Comparison of ENCODE assay signal across 8 mouse cellular contexts in the genomic region with DNA sequence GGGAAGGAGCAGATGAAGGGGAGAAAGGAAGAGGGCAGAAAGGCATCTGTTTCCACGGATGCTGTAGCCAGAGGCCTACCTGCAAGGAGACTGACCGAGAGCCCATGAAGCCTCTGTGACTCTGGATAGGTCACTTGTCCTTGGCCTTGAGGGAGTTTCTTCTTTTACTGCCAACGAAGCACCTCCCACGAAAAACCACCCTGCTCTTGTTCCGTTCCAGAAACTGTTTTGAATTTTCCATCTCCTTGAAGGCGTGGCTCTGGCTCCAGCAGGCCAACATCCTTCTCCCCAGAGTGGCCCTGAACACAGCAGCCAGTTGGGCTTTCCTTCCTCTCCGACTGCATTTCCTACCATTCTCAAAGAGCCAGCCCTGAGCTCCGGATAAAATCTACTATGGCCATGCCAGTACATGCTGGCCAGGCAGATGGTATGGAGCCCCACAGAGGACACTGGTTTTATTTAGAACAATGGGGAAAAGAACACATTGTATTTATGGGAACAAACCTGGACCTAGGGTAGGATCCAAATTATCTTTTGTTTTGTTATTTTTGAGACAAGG. TPM values are rescaled to one million over a fixed set of nuclear protein-coding genes. Genes with fewer than 3 reads are reported as not detected.
DNase-seq lines count a peak whose midpoint lies in the region; ATAC-seq and TF ChIP-seq lines count a peak whose summit lies in the region.

No protein-coding gene starts in this region.

- 77% methylated on average over 8 of the region's 8 CpGs for WGBS in limb, embryonic 13.5 days
- 86% methylated on average over 8 of the region's 8 CpGs for WGBS in limb, embryonic 10.5 days
- 45% methylated on average over 8 of the region's 8 CpGs for WGBS in kidney, adult 2 months
- WGBS in neural tube, embryonic 15.5 days, result 92% methylated on average over 8 of the region's 8 CpGs
- 93% methylated on average over 8 of the region's 8 CpGs for WGBS in forebrain, embryonic 14.5 days

- ATAC-seq in limb, embryonic 13.5 days (ENCODE audit: low FRiP score, low read depth), result no peak
- ATAC-seq in neural tube, embryonic 15.5 days (ENCODE audit: low FRiP score), result no peak
- no peak for ATAC-seq in forebrain, embryonic 14.5 days

- peak; percentile 7 for TF ChIP-seq POLR2A in kidney, adult 2 months (IDR thresholded peaks at IDR 0.05; ENCODE audit: low read depth, low read length)

- 0 out of 2 replicates have a peak overlapping the region, but pooled peaks have one; percentile 1 for H3K4me2 ChIP-seq in limb, embryonic 13.5 days (replicated peaks)
- peak overlapping the region; percentile 68; the same call in 1 of the 2 replicates for H3K4me2 ChIP-seq in neural tube, embryonic 15.5 days
- no peak overlapping the region for H3K4me2 ChIP-seq in forebrain, embryonic 14.5 days (ENCODE audit: low read length)

- H3K27me3 ChIP-seq in limb, embryonic 13.5 days, result no peaks in the 10 kb centered on the region
- H3K27me3 ChIP-seq in limb, embryonic 10.5 days (ENCODE audit: low read depth, poor library complexity, severe bottlenecking), result no peaks in the 10 kb centered on the region
- no peaks in the 10 kb centered on the region for H3K27me3 ChIP-seq in kidney, adult 2 months (replicated peaks; ENCODE audit: control insufficient read depth, insufficient read depth, low read length)
- H3K27me3 ChIP-seq in neural tube, embryonic 15.5 days (replicated peaks), result no peaks in the 10 kb centered on the region
- no peaks in the 10 kb centered on the region for H3K27me3 ChIP-seq in forebrain, embryonic 14.5 days (replicated peaks; ENCODE audit: control insufficient read depth, insufficient read depth, low read length)

- no peak overlapping the region for H3K4me3 ChIP-seq in limb, embryonic 13.5 days
- no peak overlapping the region for H3K4me3 ChIP-seq in limb, embryonic 10.5 days
- H3K4me3 ChIP-seq in kidney, adult 2 months (ENCODE audit: insufficient read depth, low read depth, low read length), result peak overlapping the region; percentile 57
- H3K4me3 ChIP-seq in neural tube, embryonic 15.5 days (replicated peaks), result no peak overlapping the region
- no peak overlapping the region for H3K4me3 ChIP-seq in forebrain, embryonic 14.5 days (ENCODE audit: low read depth, low read length)

- no peak overlapping the region for H3K27ac ChIP-seq in limb, embryonic 13.5 days
- no peak overlapping the region for H3K27ac ChIP-seq in limb, embryonic 10.5 days
- peak overlapping the region; percentile 95 for H3K27ac ChIP-seq in kidney, adult 2 months (ENCODE audit: insufficient read depth, low read depth, low read length)
- no peak overlapping the region for H3K27ac ChIP-seq in neural tube, embryonic 15.5 days (replicated peaks)
- H3K27ac ChIP-seq in forebrain, embryonic 14.5 days (ENCODE audit: low read depth, low read length), result no peak overlapping the region

- H3K36me3 ChIP-seq in limb, embryonic 13.5 days, result peaks cover 14% of the 10 kb centered on the region
- peaks cover 27% of the 10 kb centered on the region for H3K36me3 ChIP-seq in limb, embryonic 10.5 days
- H3K36me3 ChIP-seq in kidney, adult 2 months (ENCODE audit: control insufficient read depth, insufficient read depth, low read length), result no peaks in the 10 kb centered on the region
- H3K36me3 ChIP-seq in neural tube, embryonic 15.5 days, result peaks cover 16% of the 10 kb centered on the region
- H3K36me3 ChIP-seq in forebrain, embryonic 14.5 days (ENCODE audit: control insufficient read depth, insufficient read depth, low read length), result peaks cover 23% of the 10 kb centered on the region

- no peak for DNase-seq in limb, embryonic 10.5 days (ENCODE audit: low spot score)
- DNase-seq in gastrocnemius, postnatal 25 days, result peak; percentile 69
- DNase-seq in kidney, adult 2 months, result peak; percentile 79
- no peak for DNase-seq in layer of hippocampus, adult 9-11 months
- no peak for DNase-seq in embryo, embryonic 11 days
- no peak for DNase-seq in forebrain, embryonic 14.5 days (ENCODE audit: low spot score)

- H3K9ac ChIP-seq in limb, embryonic 13.5 days, result peak overlapping the region; percentile 27; the same call in 1 of the 2 replicates
- no peak overlapping the region for H3K9ac ChIP-seq in neural tube, embryonic 15.5 days (replicated peaks)
- H3K9ac ChIP-seq in forebrain, embryonic 14.5 days (ENCODE audit: low read length), result no peak overlapping the region

- H3K9me3 ChIP-seq in limb, embryonic 13.5 days, result no peaks in the 10 kb centered on the region
- H3K9me3 ChIP-seq in limb, embryonic 10.5 days (replicated peaks), result no peaks in the 10 kb centered on the region
- H3K9me3 ChIP-seq in neural tube, embryonic 15.5 days (replicated peaks), result no peaks in the 10 kb centered on the region
- H3K9me3 ChIP-seq in forebrain, embryonic 14.5 days (replicated peaks; ENCODE audit: control insufficient read depth, low read length), result no peaks in the 10 kb centered on the region

- H3K4me1 ChIP-seq in limb, embryonic 13.5 days, result peaks cover 42% of the 10 kb centered on the region
- H3K4me1 ChIP-seq in limb, embryonic 10.5 days, result peaks cover 58% of the 10 kb centered on the region
- H3K4me1 ChIP-seq in kidney, adult 2 months (ENCODE audit: control insufficient read depth, insufficient read depth, low read length), result peaks cover 19% of the 10 kb centered on the region
- peaks cover 71% of the 10 kb centered on the region for H3K4me1 ChIP-seq in neural tube, embryonic 15.5 days
- peaks cover 28% of the 10 kb centered on the region for H3K4me1 ChIP-seq in forebrain, embryonic 14.5 days (ENCODE audit: control insufficient read depth, insufficient read depth, low read length)

- TF ChIP-seq CTCF in kidney, adult 2 months (conservative IDR thresholded peaks at IDR 0.05; ENCODE audit: insufficient read depth, insufficient read length, low read depth, low read length), result no peak

RNA-seq across cellular contexts. Expression of gene Ccdc28b, which starts 2.4 kb away (rescaled TPM):
- polyA plus RNA-seq in limb, embryonic 13.5 days (2015; fragmentation: Nextera tagmentation; extraction: Ambion mirVana), result 48.5 and 51.7 TPM in 2 replicates
- polyA plus RNA-seq in limb, embryonic 10.5 days (2016; fragmentation: Nextera tagmentation; extraction: Ambion mirVana), result 34.9 and 42.3 TPM in 2 replicates
- total RNA-seq in gastrocnemius, postnatal 25 days (2021), result 10 to 100 TPM; 52.4 to 59.8 TPM
- polyA plus RNA-seq in kidney, adult 2 months (2012; rRNA removed), result 16.2 and 20.8 TPM in 2 replicates
- 155 and 168 TPM in 2 replicates for polyA plus RNA-seq in neural tube, embryonic 15.5 days (2015; fragmentation: Nextera tagmentation; extraction: Ambion mirVana)
- polyA plus RNA-seq in forebrain, embryonic 14.5 days (2014; fragmentation: Nextera tagmentation; extraction: Ambion mirVana), result 112 and 115 TPM in 2 replicates

RNA-seq across cellular contexts. Expression of gene Iqcc, which starts 2.5 kb away (rescaled TPM):
- polyA plus RNA-seq in limb, embryonic 13.5 days (2015; fragmentation: Nextera tagmentation; extraction: Ambion mirVana), result 28.6 and 30.2 TPM in 2 replicates
- 30.2 and 34.7 TPM in 2 replicates for polyA plus RNA-seq in limb, embryonic 10.5 days (2016; fragmentation: Nextera tagmentation; extraction: Ambion mirVana)
- 10 to 100 TPM in 1 of 2 experiments, 1 to 10 TPM in 1; 8.1 to 11.1 TPM for total RNA-seq in gastrocnemius, postnatal 25 days (2021)
- 66.5 and 67.4 TPM in 2 replicates for polyA plus RNA-seq in kidney, adult 2 months (2012; rRNA removed)
- polyA plus RNA-seq in neural tube, embryonic 15.5 days (2015; fragmentation: Nextera tagmentation; extraction: Ambion mirVana), result 32.7 and 34.5 TPM in 2 replicates
- polyA plus RNA-seq in forebrain, embryonic 14.5 days (2014; fragmentation: Nextera tagmentation; extraction: Ambion mirVana), result 23.6 and 29.4 TPM in 2 replicates

RNA-seq across cellular contexts. Expression of gene Dcdc2b, which starts 7.3 kb away (rescaled TPM):
- 1.7 and 2.3 TPM in 2 replicates for polyA plus RNA-seq in limb, embryonic 13.5 days (2015; fragmentation: Nextera tagmentation; extraction: Ambion mirVana)
- 1.7 and 1.8 TPM in 2 replicates for polyA plus RNA-seq in limb, embryonic 10.5 days (2016; fragmentation: Nextera tagmentation; extraction: Ambion mirVana)
- total RNA-seq in gastrocnemius, postnatal 25 days (2021), result 1 to 10 TPM in 1 of 2 experiments, under 1 TPM in 1; 0.77 to 1.2 TPM
- polyA plus RNA-seq in kidney, adult 2 months (2012; rRNA removed), result 2.2 and 3.7 TPM in 2 replicates
- 2.5 and 3.8 TPM in 2 replicates for polyA plus RNA-seq in neural tube, embryonic 15.5 days (2015; fragmentation: Nextera tagmentation; extraction: Ambion mirVana)
- 2.2 and 3.2 TPM in 2 replicates for polyA plus RNA-seq in forebrain, embryonic 14.5 days (2014; fragmentation: Nextera tagmentation; extraction: Ambion mirVana)

RNA-seq across cellular contexts. Expression of gene Txlna, which starts 19.5 kb away (rescaled TPM):
- 97.5 and 102 TPM in 2 replicates for polyA plus RNA-seq in limb, embryonic 13.5 days (2015; fragmentation: Nextera tagmentation; extraction: Ambion mirVana)
- 109 and 122 TPM in 2 replicates for polyA plus RNA-seq in limb, embryonic 10.5 days (2016; fragmentation: Nextera tagmentation; extraction: Ambion mirVana)
- 10 to 100 TPM; 18.0 to 19.4 TPM for total RNA-seq in gastrocnemius, postnatal 25 days (2021)
- 22.7 and 24.3 TPM in 2 replicates for polyA plus RNA-seq in kidney, adult 2 months (2012; rRNA removed)
- 37.3 and 51.0 TPM in 2 replicates for polyA plus RNA-seq in neural tube, embryonic 15.5 days (2015; fragmentation: Nextera tagmentation; extraction: Ambion mirVana)
- polyA plus RNA-seq in forebrain, embryonic 14.5 days (2014; fragmentation: Nextera tagmentation; extraction: Ambion mirVana), result 65.4 and 71.6 TPM in 2 replicates

RNA-seq across cellular contexts. Expression of gene Tmem234, which starts 20.9 kb away (rescaled TPM):
- 211 and 218 TPM in 2 replicates for polyA plus RNA-seq in limb, embryonic 13.5 days (2015; fragmentation: Nextera tagmentation; extraction: Ambion mirVana)
- polyA plus RNA-seq in limb, embryonic 10.5 days (2016; fragmentation: Nextera tagmentation; extraction: Ambion mirVana), result 228 and 231 TPM in 2 replicates
- 10 to 100 TPM; 30.5 to 32.3 TPM for total RNA-seq in gastrocnemius, postnatal 25 days (2021)
- 160 and 162 TPM in 2 replicates for polyA plus RNA-seq in kidney, adult 2 months (2012; rRNA removed)
- polyA plus RNA-seq in neural tube, embryonic 15.5 days (2015; fragmentation: Nextera tagmentation; extraction: Ambion mirVana), result 198 and 199 TPM in 2 replicates
- 144 and 179 TPM in 2 replicates for polyA plus RNA-seq in forebrain, embryonic 14.5 days (2014; fragmentation: Nextera tagmentation; extraction: Ambion mirVana)

Comparison
In these comparisons a context has a peak if more than half of its experiments do, and no peak if none do; other contexts are left out.
1. DNase-seq: peak in gastrocnemius, postnatal 25 days (single experiment) and kidney, adult 2 months (single experiment); none in limb, embryonic 10.5 days (single experiment), layer of hippocampus, adult 9-11 months (single experiment), embryo, embryonic 11 days (single experiment) and forebrain, embryonic 14.5 days (single experiment).